Mouse (Mus musculus) spleen, postnatal 36 days (tissue): ENCODE measurements around the gene Col8a1.

ENCODE experiments used
- DNase-seq, 2 experiments: peaks; one replicate each; pipeline ENCODE4 v3.0.0; 2022; ENCODE audit warnings: low spot score in 2 of 2, mixed read lengths in 1 of 2

Col8a1 gene

GRCm38 (mm10) chr16:57754526-57755125, at the start of gene Col8a1:
Gene Col8a1 (minus strand): TSS chr16:57754737.
- DNase-seq, result no peak

GRCm38 (mm10) chr16:57801886-57802285, 47.3 kb upstream of the Col8a1 start:
- no peak for DNase-seq

GRCm38 (mm10) chr16:57796321-57796720, 41.8 kb upstream of the Col8a1 start:
- DNase-seq, result no peak

- no peak for DNase-seq
Observed at GRCm38 (mm10) chr16:57779011-57779410, 24.5 kb upstream of the Col8a1 start.

- no peak for DNase-seq
Observed at GRCm38 (mm10) chr16:57765615-57766014, 11.1 kb upstream of the Col8a1 start.

- DNase-seq, result no peak
Observed at GRCm38 (mm10) chr16:57759862-57760261, 5.3 kb upstream of the Col8a1 start.

GRCm38 (mm10) chr16:57755708-57756107, 1.2 kb upstream of the Col8a1 start:
- no peak for DNase-seq

- no peak for DNase-seq
Observed at GRCm38 (mm10) chr16:57755241-57755640, 704 bp upstream of the Col8a1 start.

- no peak for DNase-seq
Observed at GRCm38 (mm10) chr16:57753539-57754280, 827 bp downstream of the Col8a1 start.

- no peak for DNase-seq
Observed at GRCm38 (mm10) chr16:57750549-57750948, 4.0 kb downstream of the Col8a1 start.

- no peak for DNase-seq
Observed at GRCm38 (mm10) chr16:57748093-57748492, 6.4 kb downstream of the Col8a1 start.

GRCm38 (mm10) chr16:57747357-57748056, 7.0 kb downstream of the Col8a1 start:
- no peak for DNase-seq

GRCm38 (mm10) chr16:57740169-57740568, 14.4 kb downstream of the Col8a1 start:
- no peak for DNase-seq

- DNase-seq, result no peak
Observed at GRCm38 (mm10) chr16:57734942-57735341, 19.6 kb downstream of the Col8a1 start.

- DNase-seq, result no peak
Observed at GRCm38 (mm10) chr16:57733545-57733944, 21.0 kb downstream of the Col8a1 start.

- no peak for DNase-seq
Observed at GRCm38 (mm10) chr16:57733139-57733538, 21.4 kb downstream of the Col8a1 start.

- DNase-seq, result no peak
Observed at GRCm38 (mm10) chr16:57724978-57725377, 29.6 kb downstream of the Col8a1 start.

GRCm38 (mm10) chr16:57718982-57719381, 35.6 kb downstream of the Col8a1 start:
- DNase-seq, result no peak

- DNase-seq, result no peak
Observed at GRCm38 (mm10) chr16:57698733-57699132, 55.8 kb downstream of the Col8a1 start.

GRCm38 (mm10) chr16:57694694-57695093, 59.8 kb downstream of the Col8a1 start:
- DNase-seq, result no peak

- DNase-seq, result no peak
Observed at GRCm38 (mm10) chr16:57693906-57694522, 60.5 kb downstream of the Col8a1 start.

- DNase-seq, result no peak
Observed at GRCm38 (mm10) chr16:57685790-57686399, 68.6 kb downstream of the Col8a1 start.
